Mouse (Mus musculus) cortical plate, adult 2 months (tissue): ENCODE data around the gene Plcxd1.

ENCODE experiments used
- CTCF ChIP-seq: fragments of 200-500 bp; IDR thresholded peaks from 2 replicates; pipeline ENCODE4 v1.5.1; 2011; ENCODE audit warnings: mild to moderate bottlenecking, control low read depth, low read length; ENCODE audit not compliant: insufficient read depth; ENCODE audit errors: extremely low read depth
- POLR2A ChIP-seq: fragments of 200-500 bp; IDR thresholded peaks from 2 replicates; pipeline ENCODE4 v1.6.1; 2011; ENCODE audit warnings: mild to moderate bottlenecking, low read length, control low read depth; ENCODE audit not compliant: insufficient read depth; ENCODE audit errors: extremely low read depth

DNA sequence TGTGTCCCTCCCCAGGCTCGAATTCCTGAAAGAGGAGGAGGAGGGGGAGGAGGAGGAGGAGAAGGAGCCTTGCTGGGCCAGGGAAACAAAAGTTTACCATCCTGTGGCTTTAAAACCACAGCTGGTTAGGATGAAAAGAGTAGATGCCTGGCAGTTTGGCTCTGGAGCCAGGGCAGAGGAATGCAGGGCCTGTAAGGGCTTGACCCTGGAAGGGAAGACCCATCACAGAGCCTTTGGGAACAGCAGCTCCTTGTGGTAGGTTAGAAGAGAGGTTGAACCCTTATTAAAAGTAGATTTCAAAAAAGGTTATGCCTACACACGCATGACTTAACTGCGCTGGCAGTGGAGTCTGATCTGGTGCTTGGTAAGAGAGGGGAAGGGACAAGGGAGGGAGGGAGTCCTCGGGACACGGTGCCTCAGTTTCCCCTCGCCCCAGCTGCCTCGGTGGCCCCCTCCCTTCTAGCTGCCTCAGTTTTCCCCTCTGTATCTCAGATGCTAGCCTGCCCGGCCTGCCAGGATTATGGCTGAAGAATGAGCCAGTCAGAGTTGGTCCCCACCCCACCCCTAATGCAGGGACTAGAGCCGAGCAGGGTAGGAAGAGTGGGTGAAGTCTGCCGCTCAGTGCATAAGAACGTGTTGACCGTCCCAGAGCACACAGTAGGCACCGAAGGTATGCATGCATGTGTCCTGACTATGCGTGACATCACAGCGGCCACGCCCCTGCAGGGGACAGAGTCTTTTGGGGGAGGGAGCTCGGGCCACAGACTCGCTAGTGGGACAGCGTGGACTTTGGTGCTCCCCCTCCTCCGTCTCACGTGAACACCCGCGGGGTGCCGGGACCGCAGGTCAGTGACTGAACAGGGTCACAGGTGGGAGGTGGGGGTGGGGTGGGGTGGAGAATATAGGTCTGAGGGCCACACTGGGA is at the start of gene Plcxd1:
- TF ChIP-seq CTCF: no peak
- TF ChIP-seq POLR2A: no peak
